Mouse (Mus musculus): ENCODE results near the gene Creb1. TPM values are rescaled to one million over a fixed set of nuclear protein-coding genes. Genes with fewer than 3 reads are reported as not detected.
"Not testable (repeated sequence)": the region's sequence is repeated elsewhere in the genome, so short reads cannot be mapped to it uniquely, and the experiment has no call there.

Creb1 gene
- polyA plus RNA-seq, 1 experiment, result 16.2 TPM

- DNase-seq, result no peak
- Histone ChIP-seq H3K27ac (ENCODE audit: insufficient read depth, low read length) (no peak overlapping the region), H3K4me3 (replicated peaks; ENCODE audit: insufficient read depth, low read depth, low read length) (no peak overlapping the region), H3K27me3 (ENCODE audit: control insufficient read depth, insufficient read depth, low read length) (no peaks in the 10 kb centered on the region), H3K4me1 (ENCODE audit: control insufficient read depth, insufficient read depth, low read length) (no peaks in the 10 kb centered on the region)
- TF ChIP-seq CTCF (IDR thresholded peaks at IDR 0.05; ENCODE audit: borderline replicate concordance, insufficient read depth, low read depth, low read length), result no peak
- TF ChIP-seq POLR2A (IDR thresholded peaks at IDR 0.05; ENCODE audit: borderline replicate concordance, insufficient read depth, low read length), result no peak
- WGBS, result 81% methylated on average over 3 of the region's 3 CpGs
These were observed 13.6 kb downstream of the Creb1 start for GRCm38 (mm10) chr1:64546070-64546469.

GRCm38 (mm10) chr1:64549380-64549779 is 16.9 kb downstream of the Creb1 start:
- WGBS, result 44% methylated on average over 2 of the region's 2 CpGs
- Histone ChIP-seq H3K27ac (ENCODE audit: insufficient read depth, low read length) (no peak overlapping the region), H3K27me3 (ENCODE audit: control insufficient read depth, insufficient read depth, low read length) (no peaks in the 10 kb centered on the region), H3K4me3 (replicated peaks; ENCODE audit: insufficient read depth, low read depth, low read length) (no peak overlapping the region), H3K4me1 (ENCODE audit: control insufficient read depth, insufficient read depth, low read length) (0 out of 2 replicates have a peak, but pooled peaks cover 2% of the 10 kb centered on the region)
- no peak for TF ChIP-seq CTCF (IDR thresholded peaks at IDR 0.05; ENCODE audit: borderline replicate concordance, insufficient read depth, low read depth, low read length)
- TF ChIP-seq POLR2A (IDR thresholded peaks at IDR 0.05; ENCODE audit: borderline replicate concordance, insufficient read depth, low read length), result no peak
- no peak for DNase-seq

GRCm38 (mm10) chr1:64551908-64552307 is 19.5 kb downstream of the Creb1 start:
- 0 out of 2 replicates have a peak, but pooled peaks cover 2% of the 10 kb centered on the region for H3K4me1 ChIP-seq (ENCODE audit: control insufficient read depth, insufficient read depth, low read length)
- H3K27me3 ChIP-seq (ENCODE audit: control insufficient read depth, insufficient read depth, low read length), result no peaks in the 10 kb centered on the region
- no peak overlapping the region for H3K4me3 ChIP-seq (replicated peaks; ENCODE audit: insufficient read depth, low read depth, low read length)
- 38% methylated on average over 2 of the region's 2 CpGs for WGBS
- TF ChIP-seq POLR2A (IDR thresholded peaks at IDR 0.05; ENCODE audit: borderline replicate concordance, insufficient read depth, low read length) (no peak), CTCF (IDR thresholded peaks at IDR 0.05; ENCODE audit: borderline replicate concordance, insufficient read depth, low read depth, low read length) (no peak)
- DNase-seq, result no peak
- no peak overlapping the region for H3K27ac ChIP-seq (ENCODE audit: insufficient read depth, low read length)

GRCm38 (mm10) chr1:64560105-64560504 is 27.7 kb downstream of the Creb1 start:
- 93% methylated on average over 3 of the region's 3 CpGs for WGBS
- no peaks in the 10 kb centered on the region for H3K4me1 ChIP-seq (ENCODE audit: control insufficient read depth, insufficient read depth, low read length)
- no peak for TF ChIP-seq CTCF (IDR thresholded peaks at IDR 0.05; ENCODE audit: borderline replicate concordance, insufficient read depth, low read depth, low read length)
- TF ChIP-seq POLR2A (IDR thresholded peaks at IDR 0.05; ENCODE audit: borderline replicate concordance, insufficient read depth, low read length), result no peak
- no peaks in the 10 kb centered on the region for H3K27me3 ChIP-seq (ENCODE audit: control insufficient read depth, insufficient read depth, low read length)
- no peak overlapping the region for H3K4me3 ChIP-seq (replicated peaks; ENCODE audit: insufficient read depth, low read depth, low read length)
- H3K27ac ChIP-seq (ENCODE audit: insufficient read depth, low read length), result no peak overlapping the region
- DNase-seq, result no peak

- H3K4me1 ChIP-seq (ENCODE audit: control insufficient read depth, insufficient read depth, low read length), result no peaks in the 10 kb centered on the region
- no peak for DNase-seq
- H3K4me3 ChIP-seq (replicated peaks; ENCODE audit: insufficient read depth, low read depth, low read length), result no peak overlapping the region
- no peak for TF ChIP-seq CTCF (IDR thresholded peaks at IDR 0.05; ENCODE audit: borderline replicate concordance, insufficient read depth, low read depth, low read length)
- TF ChIP-seq POLR2A (IDR thresholded peaks at IDR 0.05; ENCODE audit: borderline replicate concordance, insufficient read depth, low read length), result no peak
- H3K27me3 ChIP-seq (ENCODE audit: control insufficient read depth, insufficient read depth, low read length), result no peaks in the 10 kb centered on the region
- H3K27ac ChIP-seq (ENCODE audit: insufficient read depth, low read length), result no peak overlapping the region
These were observed 35.8 kb downstream of the Creb1 start for GRCm38 (mm10) chr1:64568206-64568605.

- Histone ChIP-seq H3K27me3 (ENCODE audit: control insufficient read depth, insufficient read depth, low read length) (no peaks in the 10 kb centered on the region), H3K4me3 (replicated peaks; ENCODE audit: insufficient read depth, low read depth, low read length) (no peak overlapping the region), H3K27ac (ENCODE audit: insufficient read depth, low read length) (no peak overlapping the region), H3K4me1 (ENCODE audit: control insufficient read depth, insufficient read depth, low read length) (no peaks in the 10 kb centered on the region)
- no peak for DNase-seq
- TF ChIP-seq POLR2A (IDR thresholded peaks at IDR 0.05; ENCODE audit: borderline replicate concordance, insufficient read depth, low read length) (no peak), CTCF (IDR thresholded peaks at IDR 0.05; ENCODE audit: borderline replicate concordance, insufficient read depth, low read depth, low read length) (no peak)
- WGBS, result 90% methylated on average over 7 of the region's 7 CpGs
These were observed 43.6 kb downstream of the Creb1 start for GRCm38 (mm10) chr1:64576022-64576421.

GRCm38 (mm10) chr1:64576732-64577131 is 44.3 kb downstream of the Creb1 start:
- Histone ChIP-seq H3K27ac (ENCODE audit: insufficient read depth, low read length) (no peak overlapping the region), H3K27me3 (ENCODE audit: control insufficient read depth, insufficient read depth, low read length) (no peaks in the 10 kb centered on the region), H3K4me1 (ENCODE audit: control insufficient read depth, insufficient read depth, low read length) (no peaks in the 10 kb centered on the region; the same call in 1 of the 2 replicates), H3K4me3 (replicated peaks; ENCODE audit: insufficient read depth, low read depth, low read length) (no peak overlapping the region)
- WGBS, result 62% methylated on average over 2 of the region's 2 CpGs
- no peak for DNase-seq
- TF ChIP-seq POLR2A (IDR thresholded peaks at IDR 0.05; ENCODE audit: borderline replicate concordance, insufficient read depth, low read length), result no peak
- no peak for TF ChIP-seq CTCF (IDR thresholded peaks at IDR 0.05; ENCODE audit: borderline replicate concordance, insufficient read depth, low read depth, low read length)

GRCm38 (mm10) chr1:64577911-64578310 is 45.5 kb downstream of the Creb1 start:
- not testable (repeated sequence) for H3K4me1 ChIP-seq (ENCODE audit: control insufficient read depth, insufficient read depth, low read length); H3K4me3 ChIP-seq (replicated peaks; ENCODE audit: insufficient read depth, low read depth, low read length); DNase-seq; H3K27me3 ChIP-seq (ENCODE audit: control insufficient read depth, insufficient read depth, low read length); H3K27ac ChIP-seq (ENCODE audit: insufficient read depth, low read length)
- 53% methylated on average over 9 of the region's 9 CpGs for WGBS

Measured in cerebellum, adult 2 months (tissue).